Mouse (Mus musculus) bone marrow, adult 2 months (tissue): Measurements from ENCODE around the gene Klrb1. TPM values are rescaled to one million over a fixed set of nuclear protein-coding genes. Genes with fewer than 3 reads are reported as not detected.
"Not testable (repeated sequence)": the region's sequence is repeated elsewhere in the genome, so short reads cannot be mapped to it uniquely, and the experiment has no call there.

Experiments
- H3K27ac ChIP-seq: fragments of 200-500 bp; 2 replicates; pipeline ENCODE4 v1.5.1; 2012; ENCODE audit warnings: low read depth, mild to moderate bottlenecking, control low read depth, inconsistent platforms, low read length; ENCODE audit not compliant: control insufficient read depth, poor library complexity, insufficient read depth
- H3K4me1 ChIP-seq: fragments of 200-500 bp; 2 replicates; pipeline ENCODE4 v1.6.1; 2011; ENCODE audit warnings: low read length; ENCODE audit not compliant: control insufficient read depth, insufficient read depth
- H3K4me3 ChIP-seq: fragments of 200-500 bp; replicated peaks from 2 replicates; pipeline ENCODE3; 2011; ENCODE audit warnings: mild to moderate bottlenecking, low read depth, low read length, control low read depth; ENCODE audit not compliant: control insufficient read depth
- CTCF ChIP-seq: fragments of 200-500 bp; IDR thresholded peaks from 2 replicates; pipeline ENCODE4 v1.5.1; 2011; ENCODE audit warnings: low read length, control low read depth; ENCODE audit not compliant: control insufficient read depth, insufficient read depth
- POLR2A ChIP-seq: fragments of 200-500 bp; IDR thresholded peaks from 2 replicates; pipeline ENCODE4 v1.6.1; 2011; ENCODE audit warnings: low read depth, mild to moderate bottlenecking, control low read depth, low read length, borderline replicate concordance; ENCODE audit not compliant: control insufficient read depth
- WGBS: fragments of 180-500 bp; shearing (Covaris S2); methylation state at CpG from one replicate; pipeline ENCODE4 v1.1.7; 2018; 5-methylcytosine and 5-hydroxymethylcytosine counted together
- polyA plus RNA-seq: library from polyadenylated mRNA; stranded (reverse); fragments of >200 nt; gene quantifications from 2 replicates; pipeline ENCODE4 v1.2.4, GENCODE M21; 2011; ENCODE audit warnings: low replicate concordance; ENCODE audit not compliant: missing spikeins, insufficient read depth, insufficient read length

The Klrb1 gene
- polyA plus RNA-seq, 1 experiment = not detected

DNA sequence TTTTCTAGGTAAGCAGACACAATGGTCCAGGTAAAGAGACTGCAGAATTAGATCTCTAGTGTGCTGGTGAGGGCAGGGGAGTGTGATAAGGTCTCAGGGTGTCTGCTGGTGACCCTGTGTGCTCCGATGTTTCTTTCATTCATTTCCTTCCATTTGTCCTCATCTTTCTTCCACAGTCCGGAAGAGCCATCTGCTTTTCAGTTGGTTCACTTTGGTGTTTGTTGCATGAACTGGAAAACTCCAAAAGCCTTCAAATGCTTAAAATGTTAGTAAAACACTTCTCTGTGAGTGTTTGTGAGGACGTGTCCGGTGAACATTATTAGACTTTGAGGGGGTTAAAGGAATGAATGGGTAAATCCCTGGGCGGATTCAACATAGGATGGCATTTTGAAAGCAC is 38.3 kb upstream of the Klrb1 start:
- H3K27ac ChIP-seq = no peak overlapping the region
- H3K4me1 ChIP-seq = peaks cover 1% of the 10 kb centered on the region; the same call in 1 of the 2 replicates
- 66% methylated on average over 5 of the region's 5 CpGs for WGBS
- peak overlapping the region; percentile 33 for H3K4me3 ChIP-seq
- no peak for TF ChIP-seq POLR2A
- TF ChIP-seq CTCF = no peak

- Histone ChIP-seq H3K4me3 (peak overlapping the region; percentile 79), H3K27ac (peak overlapping the region; percentile 42; the same call in 1 of the 2 replicates)
- TF ChIP-seq CTCF = peak; percentile 58
- not testable (repeated sequence) for H3K4me1 ChIP-seq
- under 1% methylated on average over 44 of the region's 44 CpGs for WGBS
Observed at GRCm38 (mm10) chr6:128760416-128761143, 37.7 kb upstream of the Klrb1 start.

DNA sequence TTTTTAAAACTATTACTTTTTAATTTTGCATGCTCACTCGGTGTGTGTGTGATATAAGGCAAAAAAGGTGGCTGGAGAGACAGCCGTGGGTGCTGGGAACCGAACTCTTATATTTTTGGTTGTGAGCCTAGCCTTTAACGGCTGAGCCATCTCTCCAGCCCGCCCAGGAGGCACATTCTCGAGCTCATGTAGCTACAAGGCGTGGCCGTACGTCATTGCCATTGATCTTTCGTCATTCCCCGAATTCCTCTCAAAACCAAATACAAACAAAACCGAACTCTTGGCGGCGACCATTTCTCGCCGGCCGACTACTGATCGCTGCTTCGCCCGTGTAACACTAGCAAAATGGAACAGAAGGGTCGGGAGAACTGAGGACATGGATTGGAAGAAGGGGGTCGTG is 37.2 kb upstream of the Klrb1 start:
- Histone ChIP-seq H3K4me3 (peak overlapping the region; percentile 73), H3K27ac (peak overlapping the region; percentile 42; the same call in 1 of the 2 replicates)
- H3K4me1 ChIP-seq = not testable (repeated sequence)
- WGBS = under 1% methylated on average over 22 of the region's 22 CpGs

- Histone ChIP-seq H3K4me3 (no peak overlapping the region), H3K4me1 (peaks cover 1% of the 10 kb centered on the region; the same call in 1 of the 2 replicates), H3K27ac (no peak overlapping the region)
- no peak for TF ChIP-seq CTCF
- no peak for TF ChIP-seq POLR2A
- WGBS = 80% methylated on average over 5 of the region's 5 CpGs
Observed at GRCm38 (mm10) chr6:128759221-128759950, 36.5 kb upstream of the Klrb1 start.

DNA sequence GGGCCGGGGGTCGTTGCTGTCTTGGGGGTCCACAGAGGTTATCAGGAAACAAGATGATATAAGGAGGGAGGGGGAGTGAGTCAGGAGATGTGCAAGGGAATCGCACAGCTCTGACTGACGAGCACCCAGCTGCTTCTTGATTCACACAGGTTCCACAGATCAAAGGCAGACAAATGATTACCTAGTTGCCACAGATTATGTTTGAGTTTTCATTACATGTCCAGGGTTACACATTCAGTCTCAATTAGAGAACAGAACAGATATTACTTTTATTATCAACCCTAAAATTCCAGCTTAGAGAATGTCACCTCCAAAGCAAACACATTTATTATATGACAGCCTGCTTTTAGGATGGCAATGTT is 32.5 kb upstream of the Klrb1 start:
- not testable (repeated sequence) for H3K27ac ChIP-seq, H3K4me1 ChIP-seq, H3K4me3 ChIP-seq
- 60% methylated on average over 4 of the region's 4 CpGs for WGBS

GRCm38 (mm10) chr6:128754748-128755401 is 32.0 kb upstream of the Klrb1 start:
- not testable (repeated sequence) for H3K4me3 ChIP-seq, H3K27ac ChIP-seq, H3K4me1 ChIP-seq
- WGBS = 79% methylated on average over 12 of the region's 12 CpGs

DNA sequence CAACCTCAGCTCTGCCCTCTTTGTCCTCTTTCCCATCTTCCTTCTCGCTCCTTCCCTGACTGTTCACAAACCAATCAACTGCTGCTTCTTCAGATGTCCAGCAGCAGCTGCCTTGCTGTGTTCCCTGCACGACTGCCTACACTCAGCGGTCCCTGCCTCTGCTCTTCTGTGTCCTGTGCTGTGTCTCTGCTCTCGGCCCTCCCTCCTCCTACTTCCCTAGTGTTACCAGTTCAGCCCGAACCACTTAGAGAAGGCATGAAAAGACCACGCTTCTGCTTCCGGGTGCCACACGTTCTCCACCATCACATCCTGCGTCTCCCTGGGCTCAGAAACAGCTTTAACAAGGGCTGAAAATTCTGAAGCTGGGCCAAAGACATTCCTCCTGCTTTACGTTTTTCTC is 31.4 kb upstream of the Klrb1 start:
- Histone ChIP-seq H3K4me3 (peak overlapping the region; percentile 24), H3K27ac (peak overlapping the region; percentile 21; the same call in 1 of the 2 replicates)
- H3K4me1 ChIP-seq = not testable (repeated sequence)
- 12% methylated on average over 10 of the region's 10 CpGs for WGBS

GRCm38 (mm10) chr6:128753610-128754224 is 30.9 kb upstream of the Klrb1 start:
- H3K27ac ChIP-seq, H3K4me3 ChIP-seq, H3K4me1 ChIP-seq: not testable (repeated sequence)
- TF ChIP-seq CTCF = peak; percentile 59
- WGBS = 38% methylated on average over 8 of the region's 8 CpGs

GRCm38 (mm10) chr6:128747006-128747405 is 24.1 kb upstream of the Klrb1 start:
- not testable (repeated sequence) for H3K4me1 ChIP-seq, H3K4me3 ChIP-seq, H3K27ac ChIP-seq
- 79% methylated on average over 6 of the region's 6 CpGs for WGBS
